Mouse (Mus musculus): ENCODE data around the gene Gm15093.
"Not testable (repeated sequence)": the region's sequence is repeated elsewhere in the genome, so short reads cannot be mapped to it uniquely, and the experiment has no call there.

Gm15093 gene

DNA sequence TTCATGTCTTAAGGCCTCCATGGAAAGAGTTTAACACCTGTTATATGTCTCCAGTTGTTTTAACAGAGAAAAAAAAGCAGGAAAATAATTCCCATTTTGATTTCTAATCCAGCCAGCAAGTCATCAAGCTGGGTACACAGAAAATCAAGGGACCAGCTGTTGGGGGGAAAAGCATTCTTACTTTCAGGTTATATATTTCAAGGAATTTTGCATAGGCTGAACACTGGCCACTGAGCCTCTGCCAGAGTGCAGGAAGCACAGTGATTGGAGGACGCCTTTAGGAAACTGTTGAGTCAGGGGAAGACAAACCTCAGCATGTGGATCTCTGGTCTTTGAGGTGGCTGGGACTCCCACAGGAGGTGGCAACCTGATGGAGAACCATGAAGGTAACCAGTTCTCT lies at the start of gene Gm15093:
Gene Gm15093, plus strand, starts transcription at position 301 of the 400 bp plus-strand sequence.
- not testable (repeated sequence) for DNase-seq (ENCODE audit: low spot score in 2 of 2)
